8 mouse cellular contexts compared by ENCODE assay signal in genomic region chr16:30070771-30071191, GRCm38 (mm10). TPM values are rescaled to one million over a fixed set of nuclear protein-coding genes. Genes with fewer than 3 reads are reported as not detected.
DNase-seq lines count a peak whose midpoint lies in the region; ATAC-seq and TF ChIP-seq lines count a peak whose summit lies in the region.

No protein-coding gene starts in this region.

- WGBS in thymus, adult 2 months: 29% methylated on average over 12 of the region's 12 CpGs
- WGBS in hindbrain, embryonic 10.5 days: 1% methylated on average over 12 of the region's 12 CpGs
- WGBS in lung, embryonic 16.5 days: 2% methylated on average over 12 of the region's 12 CpGs

- H3K36me3 ChIP-seq in thymus, adult 2 months (ENCODE audit: control insufficient read depth, insufficient read depth, low read length): no peaks in the 10 kb centered on the region
- 0 out of 2 replicates have a peak, but pooled peaks cover 6% of the 10 kb centered on the region for H3K36me3 ChIP-seq in hindbrain, embryonic 10.5 days
- H3K36me3 ChIP-seq in lung, embryonic 16.5 days (ENCODE audit: control insufficient read depth, insufficient read depth, low read length): no peaks in the 10 kb centered on the region; the same call in 1 of the 2 replicates

- H3K9me3 ChIP-seq in hindbrain, embryonic 10.5 days: no peaks in the 10 kb centered on the region
- H3K9me3 ChIP-seq in lung, embryonic 16.5 days (ENCODE audit: control insufficient read depth, low read length): no peaks in the 10 kb centered on the region

- no peak for DNase-seq in gastrocnemius, adult 2 months
- DNase-seq in gastrocnemius, adult 18-20 months (ENCODE audit: low spot score): no peak
- no peak for DNase-seq in thymus, adult 2 months
- DNase-seq in thymus, postnatal 4 days: no peak
- no peak for DNase-seq in hindbrain, embryonic 10.5 days (ENCODE audit: low spot score)
- DNase-seq in urinary bladder, adult 2 months (ENCODE audit: low spot score): no peak
- DNase-seq in c-Kit-positive CD71-positive TER-119-positive erythroid progenitor cells, embryonic 14.5 days (ENCODE audit: low spot score): no peak

- ATAC-seq in lung, embryonic 16.5 days (ENCODE audit: low read depth): peak; percentile 29

- peaks cover 18% of the 10 kb centered on the region for H3K27me3 ChIP-seq in thymus, adult 2 months (ENCODE audit: control insufficient read depth, insufficient read depth, low read length)
- H3K27me3 ChIP-seq in hindbrain, embryonic 10.5 days (ENCODE audit: insufficient read depth, poor library complexity, severe bottlenecking): peaks cover 80% of the 10 kb centered on the region
- no peaks in the 10 kb centered on the region for H3K27me3 ChIP-seq in lung, embryonic 16.5 days (ENCODE audit: control insufficient read depth, insufficient read depth, low read depth, low read length)

- peak overlapping the region; percentile 84 for H3K9ac ChIP-seq in lung, embryonic 16.5 days (ENCODE audit: low read length)

- no peak for TF ChIP-seq POLR2A in thymus, adult 2 months (IDR thresholded peaks at IDR 0.05; ENCODE audit: control insufficient read depth, extremely low read depth, insufficient read depth, low read length, poor library complexity)

- H3K27ac ChIP-seq in gastrocnemius, adult 2 months: peak overlapping the region; percentile 98
- H3K27ac ChIP-seq in thymus, adult 2 months (ENCODE audit: control insufficient read depth, insufficient read depth, low read length): no peak overlapping the region
- H3K27ac ChIP-seq in hindbrain, embryonic 10.5 days: peak overlapping the region; percentile 90
- peak overlapping the region; percentile 100 for H3K27ac ChIP-seq in lung, embryonic 16.5 days (ENCODE audit: low read length)

- intact Hi-C loops in gastrocnemius, adult 2 months (cut with DNase I): loop anchor here (5.0 kb wide), 2 partner anchors 102 to 188 kb away; no protein-coding TSS in a partner anchor

- peak; percentile 7; the same call in 1 of the 2 replicates for TF ChIP-seq CTCF in gastrocnemius, adult 2 months (IDR thresholded peaks at IDR 0.05)
- TF ChIP-seq CTCF in thymus, adult 2 months (IDR thresholded peaks at IDR 0.05; ENCODE audit: borderline replicate concordance, control insufficient read depth, extremely low read depth, insufficient read depth, low read length, poor library complexity): 0 out of 2 replicates have a peak, but pooled peaks have one; percentile 18

- H3K4me2 ChIP-seq in lung, embryonic 16.5 days (ENCODE audit: low read depth, low read length): peak overlapping the region; percentile 93

- H3K4me1 ChIP-seq in thymus, adult 2 months (replicated peaks; ENCODE audit: control insufficient read depth, insufficient read depth, low read length): peaks cover 29% of the 10 kb centered on the region
- H3K4me1 ChIP-seq in hindbrain, embryonic 10.5 days (replicated peaks): peaks cover 49% of the 10 kb centered on the region
- H3K4me1 ChIP-seq in lung, embryonic 16.5 days (replicated peaks; ENCODE audit: control insufficient read depth, insufficient read depth, low read length): peaks cover 28% of the 10 kb centered on the region

- H3K4me3 ChIP-seq in gastrocnemius, adult 2 months: peak overlapping the region; percentile 74
- peak overlapping the region; percentile 47 for H3K4me3 ChIP-seq in thymus, adult 2 months (ENCODE audit: control insufficient read depth, insufficient read depth, low read length)
- H3K4me3 ChIP-seq in hindbrain, embryonic 10.5 days: peak overlapping the region; percentile 58
- H3K4me3 ChIP-seq in lung, embryonic 16.5 days (ENCODE audit: low read length): peak overlapping the region; percentile 54

RNA-seq across cellular contexts. Expression of gene Hes1, which starts 6.6 kb away (rescaled TPM):
- total RNA-seq in gastrocnemius, adult 2 months (2021): 10 to 100 TPM in 1 of 2 experiments, 1 to 10 TPM in 1; 9.5 to 11.1 TPM
- 10 to 100 TPM in 1 of 2 experiments, 1 to 10 TPM in 1; 7.6 to 13.0 TPM for total RNA-seq in gastrocnemius, adult 18-20 months (2021)
- 33.4 and 40.6 TPM in 2 replicates for polyA plus RNA-seq in thymus, adult 2 months (2012; rRNA removed)
- 31.2 and 31.9 TPM in 2 replicates for polyA plus RNA-seq in hindbrain, embryonic 10.5 days (2016; fragmentation: Nextera tagmentation; extraction: Ambion mirVana)
- 37.1 and 40.7 TPM in 2 replicates for polyA plus RNA-seq in lung, embryonic 16.5 days (2015; fragmentation: Nextera tagmentation; extraction: Ambion mirVana)
- 112 and 154 TPM in 2 replicates for polyA plus RNA-seq in urinary bladder, adult 2 months (2012; rRNA removed)
